Mouse (Mus musculus) stomach, postnatal 0 days (tissue): ENCODE data around the gene B4galt1. TPM values are rescaled to one million over a fixed set of nuclear protein-coding genes. Genes with fewer than 3 reads are reported as not detected.

Experiments
- ATAC-seq: fragments of 200-750 bp; cut with Nextera tagmentation; 2 replicates; pipeline ENCODE4 v1.8.0; 2017; ENCODE audit not compliant: low FRiP score, low TSS enrichment
- DNase-seq: peaks from one replicate; pipeline ENCODE4 v3.0.0-alpha.2; 2016; ENCODE audit warnings: low spot score
- H3K27ac ChIP-seq: fragments of 300-500 bp; sonication (generic); replicated peaks from 2 replicates; pipeline ENCODE4 v1.5.1; 2014; ENCODE audit warnings: mild to moderate bottlenecking, control low read depth
- H3K27me3 ChIP-seq: fragments of 300-500 bp; sonication (generic); 2 replicates; pipeline ENCODE4 v1.6.1; 2014; ENCODE audit warnings: low read length; ENCODE audit not compliant: control insufficient read depth, insufficient read depth
- H3K36me3 ChIP-seq: fragments of 300-500 bp; sonication (generic); 2 replicates; pipeline ENCODE4 v1.6.1; 2014; ENCODE audit warnings: low read length, mixed read lengths; ENCODE audit not compliant: control insufficient read depth, insufficient read depth
- H3K4me1 ChIP-seq: fragments of 300-500 bp; sonication (generic); replicated peaks from 2 replicates; pipeline ENCODE4 v1.6.1; 2014; ENCODE audit warnings: antibody characterized with exemption; ENCODE audit not compliant: control insufficient read depth, insufficient read depth
- H3K4me2 ChIP-seq: fragments of 300-500 bp; sonication (generic); replicated peaks from 2 replicates; pipeline ENCODE4 v1.6.1; 2014; ENCODE audit warnings: low read depth, mild to moderate bottlenecking, control low read depth, moderate library complexity
- H3K4me3 ChIP-seq: fragments of 300-500 bp; sonication (generic); 2 replicates; pipeline ENCODE4 v1.5.1; 2014; ENCODE audit warnings: low read depth, low read length, control low read depth
- H3K9ac ChIP-seq: fragments of 300-500 bp; sonication (generic); 2 replicates; pipeline ENCODE4 v1.6.1; 2014; ENCODE audit warnings: mild to moderate bottlenecking, low read length, control low read depth, mixed read lengths
- H3K9me3 ChIP-seq: fragments of 300-500 bp; sonication (generic); 2 replicates; pipeline ENCODE4 v1.6.1; 2016; ENCODE audit warnings: low read length; ENCODE audit not compliant: control insufficient read depth
- CTCF ChIP-seq: IDR thresholded peaks from 2 replicates; pipeline ENCODE4 v1.5.1; 2016; ENCODE audit warnings: antibody characterized with exemption, low read depth, mild to moderate bottlenecking, moderate library complexity
- EP300 ChIP-seq: optimal IDR thresholded peaks from 2 replicates; pipeline ENCODE3; 2016; ENCODE audit warnings: antibody characterized with exemption
- WGBS: fragments of 180-500 bp; shearing (Covaris S2); extraction: QIAGEN DNeasy Blood & Tissue Kit; methylation state at CpG from one replicate; pipeline ENCODE4 v1.1.7; 2014; 5-methylcytosine and 5-hydroxymethylcytosine counted together
- polyA plus RNA-seq: library from polyadenylated mRNA; unstranded; fragments of >200 nt; fragmentation: Nextera tagmentation; extraction: Ambion mirVana; gene quantifications from 2 replicates; pipeline ENCODE4 v1.2.1, GENCODE M21; 2015

Gene B4galt1
- polyA plus RNA-seq, 1 experiment from 2014 or later, result 34.3 TPM

DNA sequence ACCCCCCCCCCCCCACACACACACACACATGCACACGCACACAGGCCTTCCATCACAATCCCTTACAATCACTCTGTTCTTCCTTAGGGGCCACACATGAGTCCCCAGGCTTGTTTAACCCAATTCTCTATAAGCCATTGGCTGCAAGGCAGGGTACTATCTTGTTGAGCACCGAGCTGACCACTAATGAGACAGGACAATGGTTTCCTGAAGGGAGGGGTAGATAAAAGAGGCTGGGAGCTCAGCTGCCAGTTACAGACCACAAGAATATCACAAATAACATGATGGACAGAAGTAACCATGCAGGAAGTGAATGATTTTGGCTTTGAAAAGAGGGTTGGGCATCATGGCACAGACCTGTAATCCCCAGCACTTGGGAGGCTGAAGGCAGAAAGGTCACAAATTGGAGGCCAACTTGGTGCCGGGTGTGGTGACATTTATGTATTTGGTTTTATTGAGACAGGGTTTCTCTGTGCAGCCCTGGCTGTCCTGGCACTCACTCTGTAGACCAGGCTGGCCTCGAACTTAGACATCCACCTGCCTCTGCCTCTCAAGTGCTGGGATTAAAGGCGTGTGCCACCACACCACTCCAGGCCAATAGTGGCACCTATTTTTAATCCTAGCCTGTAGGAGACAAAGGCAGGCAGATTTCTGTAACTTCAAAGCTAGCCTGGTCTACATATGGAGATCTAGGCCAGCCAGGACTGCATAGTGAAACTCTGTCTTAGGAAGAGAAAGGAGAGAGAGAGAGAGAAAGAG lies 21.2 kb upstream of the B4galt1 start:
- Histone ChIP-seq H3K27me3 (no peaks in the 10 kb centered on the region), H3K4me3 (no peak overlapping the region), H3K36me3 (no peaks in the 10 kb centered on the region), H3K9me3 (no peaks in the 10 kb centered on the region), H3K4me2 (no peak overlapping the region), H3K9ac (no peak overlapping the region), H3K4me1 (peaks cover 6% of the 10 kb centered on the region), H3K27ac (no peak overlapping the region)
- TF ChIP-seq EP300, result no peak
- TF ChIP-seq CTCF, result no peak
- ATAC-seq (no peak), DNase-seq (no peak)
- 83% methylated on average over 5 of the region's 5 CpGs for WGBS

DNA sequence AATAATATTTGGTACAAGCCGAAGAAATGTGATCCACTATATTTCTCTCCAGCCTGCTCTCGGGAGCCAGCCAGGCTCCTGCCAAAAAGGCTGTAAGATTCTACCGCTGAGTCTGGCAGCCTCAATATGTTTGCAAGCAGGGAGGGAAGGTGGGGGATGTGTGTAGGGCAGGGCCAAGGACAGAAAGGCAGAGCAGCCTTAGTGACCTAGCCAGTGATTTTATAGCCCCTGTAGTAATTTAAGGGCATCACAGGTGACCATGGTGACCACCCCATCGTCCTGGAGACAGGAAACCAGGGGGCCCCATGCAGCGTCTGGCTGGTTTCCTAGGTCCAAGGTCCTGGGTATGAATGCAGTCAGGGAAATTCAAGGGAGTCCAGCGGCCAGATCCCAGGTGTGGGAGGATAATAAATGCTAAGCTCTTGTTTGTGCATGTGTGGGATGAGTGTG lies 20.4 kb upstream of the B4galt1 start:
- no peak for DNase-seq
- 0 out of 2 replicates have a peak, but pooled peaks have one; percentile 44 for ATAC-seq
- H3K27ac ChIP-seq, result peak overlapping the region; percentile 71
- H3K4me3 ChIP-seq, result no peak overlapping the region
- no peak overlapping the region for H3K4me2 ChIP-seq
- H3K4me1 ChIP-seq, result peaks cover 6% of the 10 kb centered on the region
- H3K36me3 ChIP-seq, result no peaks in the 10 kb centered on the region
- H3K9ac ChIP-seq, result peak overlapping the region; percentile 23; the same call in 1 of the 2 replicates
- TF ChIP-seq EP300 (no peak), CTCF (no peak)
- WGBS, result 28% methylated on average over 6 of the region's 6 CpGs
- no peaks in the 10 kb centered on the region for H3K9me3 ChIP-seq
- H3K27me3 ChIP-seq, result no peaks in the 10 kb centered on the region

DNA sequence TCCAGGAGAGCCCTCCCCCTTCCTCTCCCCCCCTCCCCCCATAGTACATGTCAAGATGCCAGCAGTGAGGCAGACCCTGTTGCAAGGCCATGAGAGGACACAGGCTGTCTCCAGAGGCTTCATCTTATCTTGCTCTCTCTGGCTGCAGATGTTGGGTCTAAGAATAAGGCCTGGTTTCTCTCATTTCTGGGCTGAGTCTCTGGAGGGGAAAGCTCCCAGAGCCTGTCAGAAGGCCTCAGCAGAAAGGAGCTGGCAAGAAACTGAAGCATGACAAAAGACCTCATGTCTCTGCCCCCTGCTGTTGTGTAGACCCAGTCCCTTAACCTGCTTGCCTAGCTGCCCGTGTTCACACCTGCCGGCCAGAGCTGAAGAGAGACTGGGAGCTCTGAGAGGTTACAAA lies 19.5 kb upstream of the B4galt1 start:
- no peaks in the 10 kb centered on the region for H3K36me3 ChIP-seq
- 41% methylated on average over 2 of the region's 2 CpGs for WGBS
- H3K9me3 ChIP-seq, result no peaks in the 10 kb centered on the region
- no peak for TF ChIP-seq EP300
- TF ChIP-seq CTCF, result no peak
- peaks cover 6% of the 10 kb centered on the region for H3K4me1 ChIP-seq
- no peaks in the 10 kb centered on the region for H3K27me3 ChIP-seq
- ATAC-seq (no peak), DNase-seq (no peak)
- H3K4me2 ChIP-seq, result no peak overlapping the region
- H3K9ac ChIP-seq, result 0 out of 2 replicates have a peak overlapping the region, but pooled peaks have one; percentile 31
- no peak overlapping the region for H3K4me3 ChIP-seq
- H3K27ac ChIP-seq, result peak overlapping the region; percentile 71; the same call in 1 of the 2 replicates

DNA sequence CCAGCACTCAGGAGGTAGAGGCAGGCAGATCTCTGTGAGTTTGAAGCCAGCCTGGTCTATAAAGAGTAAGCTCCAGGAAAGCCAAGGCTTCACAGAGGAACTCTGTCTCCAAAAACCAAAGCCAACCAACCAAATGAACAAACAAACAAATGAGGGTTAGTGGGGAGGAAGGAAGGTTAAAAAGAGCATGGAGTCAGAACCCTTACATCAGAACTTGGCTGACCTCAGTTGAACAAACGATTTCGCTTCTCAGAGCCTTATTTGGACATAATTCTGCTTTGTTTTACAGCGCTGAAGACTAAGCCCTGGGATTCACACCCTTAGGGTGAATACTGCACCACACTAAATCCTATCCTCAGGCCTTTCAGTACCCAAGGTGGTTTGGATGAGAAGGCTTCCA lies 18.3 kb upstream of the B4galt1 start:
- Histone ChIP-seq H3K4me3 (no peak overlapping the region), H3K9ac (no peak overlapping the region), H3K4me1 (peaks cover 4% of the 10 kb centered on the region), H3K27ac (no peak overlapping the region), H3K27me3 (no peaks in the 10 kb centered on the region), H3K9me3 (no peaks in the 10 kb centered on the region), H3K36me3 (no peaks in the 10 kb centered on the region), H3K4me2 (no peak overlapping the region)
- WGBS, result 80% methylated on average over 3 of the region's 3 CpGs
- ATAC-seq (no peak), DNase-seq (no peak)
- TF ChIP-seq CTCF (no peak), EP300 (no peak)

DNA sequence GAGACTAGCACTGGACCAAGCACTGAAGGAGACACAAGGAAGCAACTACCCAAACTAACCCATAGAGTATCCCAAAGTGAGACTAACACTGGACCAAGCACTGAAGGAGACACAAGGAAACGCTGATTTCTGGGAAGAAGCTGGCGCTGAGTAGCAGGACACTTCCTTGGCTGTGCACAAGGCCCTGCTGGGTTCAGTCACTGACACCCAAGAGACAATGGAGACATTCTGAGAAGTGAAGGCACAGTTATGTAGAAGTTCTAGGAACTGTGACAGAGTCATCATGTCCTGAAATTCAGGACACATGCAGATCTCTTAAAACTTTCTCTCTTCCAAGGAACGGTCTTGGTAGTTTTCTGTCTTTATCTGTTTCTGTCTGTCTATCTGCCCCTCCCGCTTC lies 16.4 kb upstream of the B4galt1 start:
- Histone ChIP-seq H3K36me3 (no peaks in the 10 kb centered on the region), H3K9me3 (no peaks in the 10 kb centered on the region), H3K27me3 (no peaks in the 10 kb centered on the region), H3K27ac (no peak overlapping the region), H3K4me3 (no peak overlapping the region), H3K4me1 (peaks cover 3% of the 10 kb centered on the region), H3K4me2 (no peak overlapping the region), H3K9ac (no peak overlapping the region)
- TF ChIP-seq CTCF (no peak), EP300 (no peak)
- 85% methylated on average over 4 of the region's 4 CpGs for WGBS
- DNase-seq (no peak), ATAC-seq (no peak)

DNA sequence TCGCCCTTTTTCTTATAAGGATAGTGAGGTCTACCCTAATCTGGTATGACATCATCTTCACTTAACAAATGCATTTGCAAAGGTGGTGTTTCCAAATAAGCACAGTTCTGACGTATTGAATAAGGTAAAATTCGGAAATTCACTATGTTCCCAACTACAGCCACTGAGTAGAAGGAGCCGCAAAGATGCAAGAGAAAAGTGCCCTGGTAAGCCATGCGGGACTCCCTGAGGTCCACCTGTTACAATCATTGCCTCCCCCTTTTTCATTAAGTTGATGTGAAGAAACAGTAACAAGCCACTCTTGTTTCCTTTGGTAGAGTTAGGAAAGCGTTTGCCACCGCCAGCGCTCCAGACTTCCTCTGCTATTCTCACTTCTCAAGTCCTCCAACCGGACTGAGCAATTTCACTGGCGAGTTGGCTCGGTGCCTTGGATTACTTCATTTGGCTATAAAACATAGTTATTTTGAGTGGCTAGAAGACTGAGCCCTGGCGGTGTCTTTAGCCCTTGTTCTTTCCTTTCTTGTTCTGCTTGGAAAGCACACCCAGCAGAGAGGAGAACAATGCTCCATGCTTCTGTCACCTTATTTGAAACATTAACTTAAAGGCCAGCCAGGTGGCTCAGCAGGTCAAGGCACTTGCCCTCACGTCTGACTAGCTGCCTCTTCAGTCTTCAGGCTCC lies 14.9 kb upstream of the B4galt1 start:
- H3K4me1 ChIP-seq, result no peaks in the 10 kb centered on the region
- no peaks in the 10 kb centered on the region for H3K27me3 ChIP-seq
- no peaks in the 10 kb centered on the region for H3K36me3 ChIP-seq
- WGBS, result 48% methylated on average over 13 of the region's 13 CpGs
- no peak overlapping the region for H3K9ac ChIP-seq
- no peak overlapping the region for H3K4me3 ChIP-seq
- H3K27ac ChIP-seq, result 0 out of 2 replicates have a peak overlapping the region, but pooled peaks have one; percentile 31
- no peak overlapping the region for H3K4me2 ChIP-seq
- DNase-seq (peak; percentile 61), ATAC-seq (peak; percentile 57)
- H3K9me3 ChIP-seq, result no peaks in the 10 kb centered on the region
- no peak for TF ChIP-seq EP300
- TF ChIP-seq CTCF, result peak; percentile 11; the same call in 1 of the 2 replicates
